Mouse (Mus musculus) heart, adult 10 weeks (tissue): ENCODE results near the gene Selenoh. TPM values are rescaled to one million over a fixed set of nuclear protein-coding genes. Genes with fewer than 3 reads are reported as not detected.

Experiments used
- polyA plus RNA-seq: library from polyadenylated mRNA; stranded (reverse); fragments of 350-450 nt; fragmentation: Illumina TruSeq; extraction: RNeasy Lipid Tissue Mini Kit (QIAGEN cat#74804); gene quantifications from one replicate; pipeline ENCODE4 v1.2.3, GENCODE M21; 2014; ENCODE audit warnings: low read depth, low replicate concordance

Selenoh gene
- polyA plus RNA-seq: 31.5 TPM

GRCm38 (mm10) chr2:84670569-84670933 lies at the start of gene Selenoh:
TSS of gene Selenoh (minus strand) at chr2:84670770.

GRCm38 (mm10) chr2:84714811-84715561 lies 44.4 kb upstream of the Selenoh start, which contains the start of gene Zdhhc5:
TSS of gene Zdhhc5 (minus strand) at chr2:84715180.

GRCm38 (mm10) chr2:84679016-84679415 lies 8.4 kb upstream of the Selenoh start, which contains the start of gene Tmx2:
TSS of gene Tmx2 (minus strand) at chr2:84679140.

GRCm38 (mm10) chr2:84677968-84678880 lies 7.7 kb upstream of the Selenoh start, which contains the start of the genes Gm28635 and Med19:
TSS of gene Gm28635 (minus strand) at chr2:84678041.
TSS of gene Med19 (plus strand) at chr2:84678402.

GRCm38 (mm10) chr2:84658806-84659205 lies 11.8 kb downstream of the Selenoh start, which contains the start of gene Btbd18:
TSS of gene Btbd18 (plus strand) at chr2:84659079.

GRCm38 (mm10) chr2:84650464-84651195 lies 19.9 kb downstream of the Selenoh start, which contains the start of gene Ctnnd1:
TSS of gene Ctnnd1 (minus strand) at chr2:84650765.

Other genes starting within 250 kb of the Selenoh start
- 20.1 TPM for gene Calcrl, start 245.4 kb downstream of the Selenoh start, polyA plus RNA-seq
- 96.4 TPM for gene Tfpi, start 194.0 kb downstream of the Selenoh start, polyA plus RNA-seq
- gene Ctnnd1, start 20.0 kb downstream of the Selenoh start, polyA plus RNA-seq: 50.6 TPM
- gene Btbd18, start 11.7 kb downstream of the Selenoh start, polyA plus RNA-seq: not detected
- gene Gm28635, start 7.3 kb upstream of the Selenoh start, polyA plus RNA-seq: not detected
- 15.4 TPM for gene Med19, start 7.6 kb upstream of the Selenoh start, polyA plus RNA-seq
- gene Tmx2, start 8.4 kb upstream of the Selenoh start, polyA plus RNA-seq: 102 TPM
- 53.7 TPM for gene Zdhhc5, start 44.4 kb upstream of the Selenoh start, polyA plus RNA-seq
- 4.6 TPM for gene Clp1, start 56.6 kb upstream of the Selenoh start, polyA plus RNA-seq
- gene Ypel4, start 63.3 kb upstream of the Selenoh start, polyA plus RNA-seq: 2.2 TPM
- gene Gm19426, start 72.9 kb upstream of the Selenoh start, polyA plus RNA-seq: 2.0 TPM
- gene Serping1, start 104.7 kb upstream of the Selenoh start, polyA plus RNA-seq: 157 TPM
- gene Ube2l6, start 128.1 kb upstream of the Selenoh start, polyA plus RNA-seq: 20.4 TPM
- not detected for gene Smtnl1, start 151.9 kb upstream of the Selenoh start, polyA plus RNA-seq
- 113 TPM for gene Timm10, start 156.2 kb upstream of the Selenoh start, polyA plus RNA-seq
- gene Slc43a1, start 168.1 kb upstream of the Selenoh start, polyA plus RNA-seq: 2.1 TPM
- gene Rtn4rl2, start 215.9 kb upstream of the Selenoh start, polyA plus RNA-seq: 1.5 TPM